Mouse (Mus musculus) spleen, adult 12 weeks (tissue): ENCODE results near the gene Phf21a.

Experiments
- DNase-seq: peaks from one replicate; pipeline ENCODE4 v3.0.0; 2022; ENCODE audit warnings: low spot score

Phf21a gene

DNA sequence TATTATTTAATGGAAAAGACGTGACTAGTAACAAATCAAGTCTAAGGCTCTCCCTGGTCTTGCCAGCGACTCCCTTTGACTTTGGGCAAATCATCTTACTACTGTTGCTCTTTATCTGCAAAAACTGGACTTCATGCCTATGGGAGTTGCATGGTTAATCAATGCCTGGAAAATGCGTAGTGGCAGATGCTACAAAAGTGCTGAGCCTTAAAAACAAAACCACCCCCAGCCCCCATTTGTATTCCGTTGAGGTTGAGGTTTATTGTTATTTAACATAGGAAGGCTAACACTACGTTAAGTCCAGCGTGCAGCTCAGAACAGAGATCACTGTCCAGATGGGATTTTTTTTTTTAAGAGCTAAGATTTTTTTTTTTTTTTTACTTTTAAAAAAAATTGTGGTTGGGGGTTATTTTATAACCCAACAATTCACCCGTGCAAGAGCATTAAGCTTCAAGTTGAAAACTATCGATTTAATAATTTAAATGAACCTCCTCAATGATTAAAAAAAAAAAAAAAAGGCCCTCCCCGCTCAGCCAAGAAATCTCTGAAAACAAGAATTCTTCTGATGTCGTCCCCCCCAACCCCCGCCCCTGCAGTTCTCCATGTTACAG is 89.3 kb downstream of the Phf21a start:
- no peak for DNase-seq

DNA sequence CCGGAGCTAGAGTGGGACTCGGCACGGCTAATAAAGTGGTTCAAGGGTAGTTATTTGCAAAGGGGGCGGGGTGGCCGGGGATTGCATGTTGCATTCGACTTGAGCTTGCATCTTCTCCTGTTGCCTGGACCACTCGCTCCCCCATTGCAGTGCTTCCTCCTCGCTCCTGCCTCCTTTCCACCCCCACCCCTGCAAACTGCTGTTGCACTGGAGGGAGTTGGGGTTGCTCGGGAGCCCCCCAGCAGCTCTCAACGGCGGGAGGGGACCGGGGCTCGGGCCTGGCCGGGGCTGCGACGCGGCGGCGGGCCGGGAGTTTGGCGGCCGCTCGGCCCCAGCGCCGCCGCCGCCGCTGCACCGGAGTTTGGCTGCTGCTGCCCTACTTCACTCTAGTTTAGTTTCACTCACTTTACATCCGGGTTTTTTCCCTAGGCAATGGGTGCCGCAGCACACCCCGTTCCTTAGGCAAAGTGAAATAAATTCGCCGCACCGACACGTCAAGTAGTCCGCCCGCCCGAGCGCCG is 90.1 kb downstream of the Phf21a start:
- peak; percentile 58 for DNase-seq

DNA sequence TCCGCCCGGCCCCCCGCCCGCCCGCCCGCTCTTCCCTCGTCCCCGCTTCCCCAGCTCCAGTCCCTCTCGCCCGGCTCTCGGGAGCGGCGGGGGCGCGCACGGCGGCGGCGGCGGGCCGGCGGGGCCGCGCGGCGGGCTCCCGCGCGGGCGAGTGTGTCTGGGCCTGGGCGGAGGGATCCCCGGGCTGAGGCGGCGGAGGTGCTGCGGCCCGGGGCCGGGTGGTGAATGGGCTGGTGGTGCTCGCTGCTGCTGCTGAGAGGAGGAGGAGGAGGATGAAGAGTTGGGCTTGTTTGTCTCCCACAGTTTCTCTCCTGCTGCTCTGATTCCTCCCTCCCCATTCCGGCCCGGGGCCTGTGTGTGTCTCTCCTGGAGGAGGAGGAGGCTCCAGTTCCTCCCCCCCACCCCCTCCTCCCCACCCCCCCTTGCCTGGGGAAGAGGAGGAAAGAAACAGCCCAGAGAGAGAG is 90.7 kb downstream of the Phf21a start:
- peak; percentile 82 for DNase-seq

DNA sequence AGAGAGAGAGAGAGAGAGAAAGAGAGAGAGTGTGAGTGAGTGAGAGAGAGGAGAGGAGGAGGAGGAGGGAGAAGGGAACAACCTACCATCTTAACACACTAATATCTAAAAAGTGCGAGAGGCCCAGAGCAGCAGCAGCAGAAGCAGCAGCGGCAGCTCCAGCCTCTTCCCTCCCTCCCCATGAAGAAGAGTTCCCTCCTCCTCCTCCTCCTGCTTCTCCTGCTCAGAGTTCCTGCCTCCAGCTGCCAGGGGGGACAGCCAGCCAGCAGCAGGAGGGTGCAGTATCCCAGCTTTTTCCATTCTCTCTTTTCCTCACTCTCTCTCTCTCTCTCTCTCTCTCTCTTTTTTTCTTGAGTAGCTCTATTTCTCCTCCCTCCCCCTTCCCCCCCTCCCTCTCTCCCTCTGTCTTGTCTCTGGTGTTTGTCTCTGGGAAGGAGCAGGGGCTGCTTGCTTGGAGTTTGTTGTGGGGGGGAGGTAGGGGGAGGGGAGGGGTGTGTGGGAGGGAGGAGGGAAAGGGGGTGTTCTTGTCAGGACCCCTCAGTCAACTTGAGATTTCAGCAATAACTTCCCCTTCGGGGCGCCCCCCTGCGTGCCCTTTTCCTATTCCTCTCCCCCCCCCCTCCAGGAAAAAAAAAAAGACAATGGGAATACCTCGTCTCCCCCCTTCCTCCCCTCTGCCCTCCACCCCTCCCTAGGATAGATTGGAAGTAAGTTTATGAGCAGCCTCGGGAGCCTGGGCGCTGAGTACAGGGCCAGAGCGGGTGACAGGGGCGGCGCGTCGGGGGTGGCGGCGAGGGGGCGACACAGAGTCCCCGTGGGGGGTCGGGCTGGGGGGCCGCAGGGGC is 91.4 kb downstream of the Phf21a start:
- peak; percentile 31 for DNase-seq

DNA sequence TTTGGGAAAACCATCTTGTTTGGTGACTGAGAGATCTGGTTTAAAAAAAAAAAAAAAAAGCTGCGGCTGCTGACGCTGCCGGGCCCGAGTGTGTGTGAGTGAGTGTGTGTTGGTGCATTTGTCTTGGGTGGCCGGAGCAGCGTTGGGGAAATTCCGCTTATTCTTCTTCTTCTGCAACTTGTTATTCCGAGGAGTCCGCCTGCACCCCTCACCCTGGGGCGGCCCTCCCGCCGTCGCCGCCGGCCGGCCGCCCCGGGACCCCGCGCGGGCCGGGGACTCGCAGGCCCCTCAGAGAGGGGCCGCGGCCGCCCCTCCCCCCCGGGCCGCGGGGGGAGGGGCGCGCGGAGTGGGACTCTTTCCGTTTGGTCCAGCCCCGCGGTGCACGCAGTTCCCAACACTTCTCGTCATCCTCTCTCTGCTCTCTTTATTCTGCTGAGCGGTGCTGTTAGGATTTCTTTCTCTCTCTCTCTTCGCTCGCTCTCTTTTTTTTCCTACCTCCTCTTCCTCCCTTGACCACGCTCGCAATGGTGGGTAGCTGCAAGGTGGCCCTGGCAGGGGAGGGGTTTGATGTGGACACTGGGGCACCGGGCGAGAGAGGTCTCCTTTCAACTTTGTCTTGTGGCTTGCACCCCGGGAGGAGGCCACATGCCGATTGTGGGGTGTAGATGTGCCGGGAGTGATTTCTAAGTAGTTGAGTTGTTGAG is 92.3 kb downstream of the Phf21a start:
- DNase-seq = peak; percentile 11

DNA sequence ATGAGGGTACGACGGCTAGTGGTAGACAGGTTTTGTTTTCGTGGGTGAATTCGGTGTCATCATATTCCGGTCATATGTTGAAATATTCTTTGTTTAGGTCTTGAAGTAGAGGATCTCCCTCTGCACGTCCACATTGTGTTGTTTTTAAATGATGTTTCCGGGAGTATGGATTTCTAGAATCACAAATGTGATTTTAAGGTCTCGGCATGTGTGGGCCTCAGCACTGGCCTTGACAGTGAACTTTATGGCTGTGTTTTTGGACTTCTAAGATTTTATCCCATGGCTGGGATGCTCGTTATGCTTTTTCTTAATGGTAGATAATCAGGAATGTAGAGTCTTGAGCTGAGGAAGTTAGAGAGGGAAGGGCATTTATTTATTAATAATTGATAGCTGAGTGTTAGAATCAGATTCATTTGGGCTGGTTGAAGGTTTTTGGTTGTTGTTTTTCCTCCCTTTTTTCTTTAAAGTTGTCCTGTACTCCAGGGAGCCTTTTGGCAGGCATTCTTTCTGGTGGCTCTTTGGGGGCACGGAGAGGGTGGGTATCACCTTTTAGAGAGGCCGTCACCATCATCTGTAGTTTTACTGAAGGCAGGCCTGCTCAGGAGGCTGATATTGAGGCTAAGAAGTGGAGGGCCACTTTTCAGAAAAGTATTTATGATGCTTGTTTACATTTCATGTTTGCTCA is 93.0 kb downstream of the Phf21a start:
- no peak for DNase-seq

DNA sequence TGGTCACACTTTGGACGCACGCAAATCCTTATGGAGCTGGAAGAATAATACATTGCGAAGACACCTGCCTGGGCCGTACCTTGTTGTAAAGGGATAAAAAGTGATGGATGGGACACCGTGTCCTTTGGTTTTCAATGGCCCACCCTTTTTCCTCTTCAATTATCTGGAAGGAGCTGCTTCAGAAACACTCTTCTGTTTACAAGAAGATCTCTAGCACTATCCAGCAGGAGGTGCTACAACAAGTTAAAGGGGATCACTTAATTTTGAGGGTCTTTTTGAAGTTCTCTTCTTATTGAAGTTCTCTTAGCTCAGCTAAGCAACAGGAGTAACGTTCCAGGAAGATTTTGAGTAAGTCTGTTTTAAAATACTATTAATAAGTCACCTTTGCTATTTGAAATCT is 94.1 kb downstream of the Phf21a start:
- no peak for DNase-seq

DNA sequence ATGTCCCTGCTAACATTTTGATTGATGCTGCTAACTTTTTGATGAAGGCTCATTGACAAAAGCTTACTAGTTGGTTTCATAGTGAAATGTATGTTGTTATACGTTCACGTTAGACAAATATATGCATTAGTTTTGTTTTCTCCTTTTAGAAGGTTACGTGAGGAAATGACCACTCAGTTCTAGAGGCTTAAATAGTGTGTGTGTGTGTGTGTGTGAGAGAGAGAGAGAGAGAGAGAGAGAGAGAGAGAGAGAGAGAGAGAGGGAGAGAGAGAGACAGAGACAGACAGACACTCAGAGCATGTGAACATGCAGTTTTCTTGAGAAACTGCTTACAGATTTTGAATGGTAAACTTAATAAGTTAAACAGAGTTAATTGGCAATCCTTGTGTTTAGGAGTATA is 95.8 kb downstream of the Phf21a start:
- DNase-seq = no peak

DNA sequence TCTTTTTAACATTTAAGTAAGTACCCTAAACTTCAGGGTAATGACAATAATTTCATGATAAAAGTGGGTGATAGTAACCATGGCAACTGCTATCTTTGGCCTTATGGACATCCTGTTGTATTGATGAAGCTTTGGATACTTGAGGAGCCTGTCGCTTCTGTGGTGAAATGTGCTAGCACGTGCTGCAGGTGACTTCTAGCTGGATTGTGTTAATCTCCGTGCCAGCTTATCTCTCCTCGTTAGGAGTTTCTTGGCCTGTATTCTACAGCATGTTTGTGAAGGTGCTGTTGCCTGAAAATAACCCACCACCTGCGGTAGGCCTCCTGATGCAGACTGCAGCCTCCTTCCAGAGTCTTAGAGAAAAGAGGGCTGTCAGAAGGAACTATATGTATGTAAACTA is 98.0 kb downstream of the Phf21a start:
- DNase-seq = no peak

DNA sequence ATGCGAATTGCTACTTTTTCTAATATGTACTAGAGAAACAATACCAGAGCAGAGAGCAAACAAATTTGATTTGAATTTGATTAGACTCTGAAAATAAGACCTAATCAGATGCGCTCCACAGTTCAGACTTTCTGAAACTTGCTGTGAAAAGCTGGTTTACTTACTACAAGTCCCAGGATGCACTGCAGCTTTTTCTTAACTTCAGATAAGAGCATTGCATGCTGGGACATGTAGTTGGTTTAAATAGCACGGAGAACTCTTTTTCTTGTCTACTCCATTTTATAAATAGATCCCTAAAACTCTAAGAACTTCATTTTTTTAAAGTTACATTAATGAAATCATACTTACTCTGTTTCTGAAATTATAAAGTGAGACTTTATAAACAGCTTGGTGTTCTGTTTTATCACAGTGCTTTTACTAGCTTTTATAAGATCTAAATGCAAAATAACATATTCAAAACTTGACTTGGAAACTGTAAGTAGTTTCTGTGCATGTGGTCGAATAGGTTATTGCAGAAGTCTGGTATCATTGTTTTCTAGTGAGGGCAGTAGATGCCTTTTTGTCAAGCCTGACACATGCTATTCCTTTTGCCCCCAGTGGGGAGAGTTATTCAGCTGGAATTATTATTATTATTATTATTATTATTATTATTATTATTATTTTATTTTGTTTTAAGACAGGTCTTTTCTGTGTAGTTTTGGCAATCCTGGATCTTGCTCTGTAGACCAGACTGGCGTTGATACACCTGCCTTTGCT is 99.1 kb downstream of the Phf21a start:
- DNase-seq = no peak

DNA sequence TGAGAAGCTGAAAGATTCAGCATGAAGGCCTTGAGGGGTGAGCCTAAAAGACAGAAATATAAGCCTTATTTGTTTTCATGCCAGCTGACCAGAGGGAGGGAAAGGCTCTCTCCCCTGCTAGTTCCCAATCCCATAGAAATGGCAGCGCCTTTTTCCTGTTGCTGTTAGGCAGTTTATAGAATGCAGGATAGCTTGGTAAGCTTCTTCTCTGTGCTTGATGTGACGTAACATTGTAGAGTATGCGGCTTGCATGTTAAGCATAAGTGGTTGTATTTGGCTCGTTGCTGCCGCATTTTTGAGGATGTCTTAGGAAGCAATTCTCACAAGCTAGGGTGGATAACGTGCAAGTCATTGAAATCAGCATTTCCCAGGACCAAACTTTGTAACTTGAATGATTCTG is 105.2 kb downstream of the Phf21a start:
- no peak for DNase-seq

DNA sequence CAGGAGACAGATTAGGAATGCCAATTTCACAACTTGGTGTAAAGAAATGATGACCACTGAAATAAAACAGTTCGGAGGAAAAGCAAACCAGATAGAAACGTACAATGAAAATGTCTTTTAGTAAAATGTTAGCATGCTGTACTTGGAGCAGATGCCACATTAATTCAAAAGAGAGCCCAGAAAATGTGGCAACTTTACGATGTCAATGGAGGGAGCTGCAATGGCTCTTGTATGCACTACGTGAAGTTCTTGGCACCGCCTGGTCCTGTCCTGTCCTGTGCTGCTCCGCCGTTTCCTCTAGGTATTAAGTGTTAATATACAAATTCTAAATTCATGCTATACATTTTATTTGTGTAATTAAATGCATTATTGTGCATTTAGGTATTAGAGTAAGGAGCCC is 105.8 kb downstream of the Phf21a start:
- DNase-seq = no peak

DNA sequence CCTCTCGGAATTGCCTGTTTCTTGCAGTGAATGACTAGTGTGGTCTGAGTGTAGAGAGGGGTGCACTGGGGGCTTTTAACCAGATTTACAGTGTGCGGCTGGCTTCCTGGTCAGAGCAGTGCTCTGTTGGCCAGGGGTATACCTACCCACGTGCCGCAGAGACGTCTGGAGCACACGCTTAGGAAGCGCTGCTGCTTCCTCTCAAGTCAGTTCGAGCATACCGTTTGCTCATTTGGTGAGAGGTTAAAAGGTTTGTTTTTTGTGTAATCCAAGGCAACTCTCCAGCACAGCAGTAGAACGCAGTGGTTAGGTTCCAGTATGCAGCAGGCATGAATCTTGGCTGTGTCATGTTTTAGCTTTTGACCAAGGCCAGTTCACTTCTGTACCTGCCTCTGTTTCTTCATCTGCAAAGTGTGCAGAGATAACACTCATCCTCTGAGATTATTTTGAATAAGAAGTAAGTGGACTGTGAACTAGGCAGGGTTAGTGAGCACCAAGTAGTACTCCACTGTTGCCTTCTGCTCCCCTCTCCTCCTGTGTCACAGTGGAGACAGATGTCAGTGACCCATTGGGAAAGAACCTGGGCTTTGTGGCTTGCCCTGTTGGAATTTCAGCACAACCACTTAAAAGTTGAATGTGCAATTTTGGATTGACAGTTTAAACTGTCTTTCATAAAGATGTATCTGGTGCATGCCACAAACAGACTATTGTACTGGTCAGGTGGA is 106.8 kb downstream of the Phf21a start:
- no peak for DNase-seq

DNA sequence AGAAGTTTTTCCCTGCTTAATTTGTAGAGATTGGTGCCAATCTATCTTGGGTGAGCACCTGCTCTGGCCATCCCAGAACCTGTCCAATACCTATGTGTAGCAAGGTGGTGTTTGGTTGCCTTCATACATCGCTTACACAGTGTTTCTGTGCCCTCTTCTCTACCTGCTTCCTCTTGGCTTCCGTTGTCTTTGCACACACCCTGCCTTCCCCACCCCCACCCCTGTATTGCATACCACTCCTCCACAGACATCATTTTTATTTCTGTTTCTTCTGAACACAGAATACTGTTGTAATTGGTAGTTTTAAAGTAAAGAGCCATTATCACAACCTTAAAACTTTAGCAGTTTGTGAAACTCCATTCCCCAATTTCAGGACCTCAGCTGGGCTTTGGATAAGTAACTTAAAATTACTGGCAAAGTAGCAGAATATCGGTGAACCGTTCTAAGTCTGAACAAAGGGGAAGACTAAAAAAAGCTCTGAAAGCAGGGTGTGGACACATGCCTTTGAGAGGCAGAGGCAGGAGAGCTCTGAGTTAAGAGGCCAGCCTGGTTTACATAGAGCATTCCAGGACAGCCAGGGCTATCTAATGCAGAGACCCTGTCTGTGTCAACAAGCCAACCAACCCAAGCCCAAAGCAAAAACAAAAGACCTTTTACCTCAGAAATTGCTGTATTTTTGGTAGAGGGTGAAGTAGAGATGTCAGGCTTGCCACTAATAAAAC is 109.6 kb downstream of the Phf21a start:
- no peak for DNase-seq

DNA sequence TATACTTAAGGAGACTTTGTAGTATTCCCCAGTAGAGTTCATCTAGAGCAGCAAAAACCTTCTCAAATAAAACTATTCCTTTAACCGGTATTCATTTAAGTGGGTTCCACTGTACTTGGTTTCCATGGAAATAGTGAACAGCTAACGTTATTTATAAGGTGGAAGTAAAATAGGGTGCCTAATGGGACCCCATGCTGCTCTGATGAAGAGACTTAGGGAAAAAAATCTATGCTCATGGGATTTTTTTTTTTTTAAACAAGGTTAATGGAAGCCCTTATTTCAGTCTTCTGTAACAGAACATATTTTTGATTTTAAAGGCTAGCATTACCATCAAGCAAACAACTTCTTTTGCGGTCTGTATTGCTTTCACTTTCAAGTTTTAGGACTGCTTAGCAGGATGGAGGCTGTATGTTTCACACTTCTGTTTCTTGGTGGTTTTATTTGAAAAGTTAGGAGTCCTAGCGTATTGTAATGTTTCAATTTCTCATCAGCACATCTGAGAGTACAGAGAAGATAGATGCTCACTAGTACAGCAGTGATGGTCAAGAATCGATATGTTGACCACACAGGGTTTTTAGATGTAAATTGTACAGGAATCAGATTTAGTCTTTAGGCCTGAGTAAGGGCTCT is 112.2 kb downstream of the Phf21a start:
- DNase-seq = no peak

DNA sequence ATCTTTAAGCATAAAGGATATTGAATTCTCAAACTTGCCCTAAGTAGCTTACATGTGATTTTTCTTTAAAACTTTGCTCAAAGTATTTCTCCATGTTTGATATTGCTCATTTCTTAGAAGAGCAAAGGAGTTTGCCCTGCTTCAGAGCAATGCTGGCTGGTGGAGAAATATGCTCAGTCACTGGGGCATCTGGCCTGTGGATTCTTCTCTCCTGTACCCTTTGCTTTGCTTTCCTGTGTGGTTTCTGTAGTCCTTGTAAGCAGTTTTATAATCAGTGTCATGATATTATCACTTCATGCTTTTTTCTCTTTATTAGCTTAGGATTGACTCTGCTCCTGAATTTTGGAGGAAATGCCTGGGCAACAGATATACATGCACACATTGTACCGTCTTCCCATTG is 117.5 kb downstream of the Phf21a start:
- no peak for DNase-seq

DNA sequence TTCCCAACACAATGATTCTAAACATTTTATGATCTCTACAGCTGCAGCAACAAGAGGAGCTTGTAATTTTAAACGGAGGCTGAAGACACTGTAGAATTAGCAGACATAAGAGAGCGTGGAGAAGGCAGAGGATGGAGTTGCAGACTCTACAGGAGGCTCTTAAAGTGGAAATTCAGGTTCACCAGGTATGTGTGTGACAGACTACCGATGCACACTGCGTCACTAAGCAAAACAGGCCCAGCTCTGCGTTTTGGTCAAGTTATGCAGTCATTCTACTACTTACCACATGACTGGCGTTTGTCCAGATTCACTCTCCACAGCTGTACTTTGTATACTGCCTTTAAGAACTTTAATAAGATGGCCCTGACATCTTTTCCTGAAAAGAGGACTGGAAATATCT is 128.5 kb downstream of the Phf21a start:
- DNase-seq = no peak

DNA sequence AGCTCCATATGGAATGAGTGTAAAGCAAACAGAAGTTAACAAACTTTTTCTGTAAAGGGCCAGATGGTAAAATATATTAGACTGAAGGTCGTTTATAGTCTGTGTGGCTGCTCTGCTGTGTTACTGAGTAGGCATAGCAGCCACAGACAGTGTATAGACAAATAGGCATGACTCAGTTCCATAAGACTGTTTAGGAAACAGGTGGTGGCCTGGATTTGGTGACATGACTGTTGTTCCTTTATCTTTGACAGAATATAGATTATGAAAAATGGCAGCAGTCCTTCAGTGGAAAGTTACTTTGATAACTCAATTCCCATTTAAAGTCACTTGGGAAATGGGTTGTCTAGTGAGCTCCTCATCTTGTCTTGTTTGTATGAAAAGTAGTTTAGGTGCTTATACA is 132.7 kb downstream of the Phf21a start:
- no peak for DNase-seq

DNA sequence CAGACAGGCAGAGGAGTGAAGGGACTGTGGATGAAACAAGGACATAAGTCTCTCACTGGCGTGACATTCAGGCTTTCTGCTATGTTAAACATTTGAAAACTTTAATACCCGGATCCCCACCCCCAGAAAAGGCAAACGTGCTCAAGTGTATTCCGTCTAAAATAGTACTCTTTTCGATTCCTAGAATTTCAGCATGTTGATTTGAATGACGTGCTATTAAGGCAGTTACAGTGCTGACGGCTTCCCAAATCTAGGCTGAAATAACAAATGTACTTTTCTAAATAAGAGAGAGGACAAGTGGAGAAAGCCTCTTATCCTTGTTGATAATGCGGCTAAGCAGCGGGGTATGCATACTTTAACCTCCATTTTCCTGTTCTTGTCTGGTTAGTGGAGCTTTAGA is 137.1 kb downstream of the Phf21a start:
- no peak for DNase-seq

DNA sequence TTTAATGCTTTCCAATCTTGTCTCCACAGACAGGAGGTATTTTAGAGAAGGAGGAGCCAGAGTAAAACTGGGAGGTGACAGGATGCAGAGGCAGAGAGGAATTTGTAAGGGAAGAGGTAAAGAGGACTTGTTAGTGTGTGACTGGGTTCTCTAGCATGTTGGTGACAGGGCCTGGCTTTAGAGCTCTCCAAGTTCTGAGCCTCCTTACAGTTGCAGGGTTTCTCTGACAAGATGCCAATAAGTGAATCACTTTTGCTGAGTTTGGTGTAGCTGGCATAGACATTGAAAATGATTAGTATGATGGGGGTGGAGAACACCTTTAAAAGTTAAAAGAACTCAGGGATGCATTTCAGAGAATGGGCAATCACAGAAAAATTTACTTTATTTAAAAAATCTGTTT is 138.8 kb downstream of the Phf21a start:
- DNase-seq = no peak
